Mouse (Mus musculus): ENCODE measurements around the gene Gm20914. TPM values are rescaled to one million over a fixed set of nuclear protein-coding genes. Genes with fewer than 3 reads are reported as not detected.
"Not testable (repeated sequence)": the region's sequence is repeated elsewhere in the genome, so short reads cannot be mapped to it uniquely, and the experiment has no call there.

Gm20914 gene
- total RNA-seq (2014; rRNA removed): not detected in 2 replicates
- not detected in 2 replicates for polyA plus RNA-seq (2015; fragmentation: Nextera tagmentation; extraction: Ambion mirVana)

- not testable (repeated sequence) for ATAC-seq; H3K36me3 ChIP-seq (ENCODE audit: insufficient read depth, low read length); H3K4me2 ChIP-seq (ENCODE audit: low read depth, low read length); H3K9ac ChIP-seq (replicated peaks; ENCODE audit: low read length); H3K27me3 ChIP-seq (ENCODE audit: insufficient read depth, low read length); H3K4me1 ChIP-seq (ENCODE audit: insufficient read depth, low read length); H3K4me3 ChIP-seq (ENCODE audit: low read length); DNase-seq (ENCODE audit: low spot score); H3K27ac ChIP-seq; H3K9me3 ChIP-seq (ENCODE audit: low read length)
- no CpG with 5 or more reads among the region's 4 CpGs for WGBS
These were observed at the start of gene Gm20914 for GRCm38 (mm10) chrY:5725678-5726077. TSS of gene Gm20914 (plus strand) at chrY:5725978.

Other genes with a start within 250 kb of the Gm20914 start
- not detected in 2 replicates for gene Gm21854, start 69.0 kb upstream of the Gm20914 start, total RNA-seq (2014; rRNA removed)
- gene Gm21854, start 69.0 kb upstream of the Gm20914 start, polyA plus RNA-seq (2015; fragmentation: Nextera tagmentation; extraction: Ambion mirVana): not detected in 2 replicates
- gene Gm28171, start 67.4 kb downstream of the Gm20914 start, total RNA-seq (2014; rRNA removed): not detected in 2 replicates
- gene Gm28171, start 67.4 kb downstream of the Gm20914 start, polyA plus RNA-seq (2015; fragmentation: Nextera tagmentation; extraction: Ambion mirVana): not detected in 2 replicates
- not detected in 2 replicates for gene Gm21778, start 216.5 kb downstream of the Gm20914 start, total RNA-seq (2014; rRNA removed)
- not detected in 2 replicates for gene Gm21778, start 216.5 kb downstream of the Gm20914 start, polyA plus RNA-seq (2015; fragmentation: Nextera tagmentation; extraction: Ambion mirVana)

Data from hindbrain, postnatal 0 days (tissue).